Mouse (Mus musculus): Measurements from ENCODE around the gene Stk32c.

GRCm38 (mm10) chr7:139081158-139081557, 131.9 kb downstream of the Stk32c start:
- TF ChIP-seq CTCF (IDR thresholded peaks at IDR 0.05; ENCODE audit: low read depth) (no peak), EP300 (IDR thresholded peaks at IDR 0.05; ENCODE audit: low read depth) (no peak)
